Comparison of ENCODE assay signal across 14 mouse cellular contexts in genomic region chr8:34455376-34455775, GRCm38 (mm10).
DNase-seq lines count a peak whose midpoint lies in the region; ATAC-seq and TF ChIP-seq lines count a peak whose summit lies in the region.
"Had no signal": no experiment of that assay in that cellular context is flagged by ENCODE, and none has a peak within 500 bp of the region (broad histone marks: within the 10 kb centered on the region; RNA-seq: fewer than 3 reads in every experiment).

No protein-coding gene starts in this region.

- H3K4me2 ChIP-seq in heart, embryonic 12.5 days = no peak overlapping the region
- no peak overlapping the region for H3K4me2 ChIP-seq in liver, postnatal 0 days (ENCODE audit: low read depth, low read length)
- H3K4me2 ChIP-seq in liver, embryonic 12.5 days = no peak overlapping the region
- H3K4me2 ChIP-seq: forebrain, embryonic 13.5 days; midbrain, embryonic 12.5 days; neural tube, embryonic 15.5 days had no signal

- no peaks in the 10 kb centered on the region for H3K27me3 ChIP-seq in heart, embryonic 12.5 days (replicated peaks)
- H3K27me3 ChIP-seq in liver, postnatal 0 days (ENCODE audit: insufficient read depth, low read length) = no peaks in the 10 kb centered on the region
- H3K27me3 ChIP-seq in liver, embryonic 12.5 days (replicated peaks) = no peaks in the 10 kb centered on the region
- H3K27me3 ChIP-seq: forebrain, embryonic 13.5 days; midbrain, embryonic 12.5 days; neural tube, embryonic 15.5 days had no signal

- H3K9me3 ChIP-seq in heart, embryonic 12.5 days (replicated peaks) = 0 out of 2 replicates have a peak, but pooled peaks cover 9% of the 10 kb centered on the region
- peaks cover 5% of the 10 kb centered on the region for H3K9me3 ChIP-seq in liver, postnatal 0 days (ENCODE audit: low read length)
- H3K9me3 ChIP-seq in liver, embryonic 12.5 days (replicated peaks) = no peaks in the 10 kb centered on the region
- H3K9me3 ChIP-seq: forebrain, embryonic 13.5 days; midbrain, embryonic 12.5 days; neural tube, embryonic 15.5 days had no signal

- intact Hi-C loops in heart, postnatal 25 days (cut with DNase I) = no loop called here
- intact Hi-C loops in gastrocnemius, postnatal 36 days (cut with DNase I) = no loop called here

- H3K27ac ChIP-seq in heart, embryonic 12.5 days (ENCODE audit: poor library complexity, severe bottlenecking) = no peak overlapping the region
- peak overlapping the region; percentile 24; the same call in 1 of the 2 replicates for H3K27ac ChIP-seq in liver, postnatal 0 days (ENCODE audit: low read depth)
- no peak overlapping the region for H3K27ac ChIP-seq in liver, embryonic 12.5 days
- H3K27ac ChIP-seq: forebrain, embryonic 13.5 days; liver, embryonic 14.5 days; midbrain, embryonic 12.5 days; neural tube, embryonic 15.5 days had no signal

- no peak for TF ChIP-seq CTCF in liver, postnatal 0 days (IDR thresholded peaks at IDR 0.05; ENCODE audit: low read depth)

- no peak for TF ChIP-seq EP300 in liver, postnatal 0 days (IDR thresholded peaks at IDR 0.05; ENCODE audit: low read depth)

- WGBS in heart, embryonic 12.5 days = 79% methylated on average over 14 of the region's 14 CpGs
- WGBS in liver, postnatal 0 days (ENCODE audit: insufficient replicate concordance) = 58% methylated on average over 14 of the region's 14 CpGs
- WGBS in liver, embryonic 12.5 days (ENCODE audit: insufficient replicate concordance) = 55% methylated on average over 14 of the region's 14 CpGs
- whole genome bisulfite sequencing in large intestine, adult 2 months = 33% methylated on average over 14 of the region's 14 CpGs

- H3K36me3 ChIP-seq in heart, embryonic 12.5 days = no peaks in the 10 kb centered on the region
- H3K36me3 ChIP-seq in liver, postnatal 0 days (replicated peaks; ENCODE audit: insufficient read depth, low read length) = no peaks in the 10 kb centered on the region
- no peaks in the 10 kb centered on the region for H3K36me3 ChIP-seq in liver, embryonic 12.5 days
- H3K36me3 ChIP-seq: midbrain, embryonic 12.5 days; neural tube, embryonic 15.5 days had no signal

- no peak overlapping the region for H3K9ac ChIP-seq in heart, embryonic 12.5 days
- H3K9ac ChIP-seq in liver, postnatal 0 days (replicated peaks) = no peak overlapping the region
- no peak overlapping the region for H3K9ac ChIP-seq in liver, embryonic 12.5 days
- H3K9ac ChIP-seq: forebrain, embryonic 13.5 days; liver, embryonic 14.5 days; midbrain, embryonic 12.5 days; neural tube, embryonic 15.5 days had no signal

- H3K4me1 ChIP-seq in heart, embryonic 12.5 days (replicated peaks) = peaks cover 19% of the 10 kb centered on the region
- H3K4me1 ChIP-seq in liver, postnatal 0 days (ENCODE audit: insufficient read depth) = peaks cover 5% of the 10 kb centered on the region
- H3K4me1 ChIP-seq in liver, embryonic 12.5 days = no peaks in the 10 kb centered on the region

- ATAC-seq in heart, embryonic 12.5 days (ENCODE audit: insufficient number of reproducible peaks, low FRiP score) = no peak
- peak; percentile 82 for ATAC-seq in liver, postnatal 0 days
- no peak for ATAC-seq in liver, embryonic 12.5 days
- ATAC-seq: forebrain, embryonic 13.5 days had no signal

- peak; percentile 17 to 31 for DNase-seq in heart, adult 18-20 months
- DNase-seq in liver, postnatal 0 days = peak; percentile 69
- peak; percentile 7 for DNase-seq in heart, postnatal 25 days (ENCODE audit: low spot score)
- peak; percentile 16 for DNase-seq in large intestine, adult 2 months (ENCODE audit: low read depth, low spot score)
- DNase-seq in layer of hippocampus, adult 8-10 months (ENCODE audit: low spot score in 2 of 2) = no peak
- no peak for DNase-seq in gastrocnemius, postnatal 36 days
- DNase-seq: adrenal gland, adult 8-10 months; thymus, postnatal 25 days had no signal

- H3K4me3 ChIP-seq in heart, embryonic 12.5 days = no peak overlapping the region
- no peak overlapping the region for H3K4me3 ChIP-seq in liver, postnatal 0 days (ENCODE audit: low read depth, low read length)
- no peak overlapping the region for H3K4me3 ChIP-seq in liver, embryonic 12.5 days
- H3K4me3 ChIP-seq: forebrain, embryonic 13.5 days; midbrain, embryonic 12.5 days; neural tube, embryonic 15.5 days had no signal

Comparison
In these comparisons a context has a peak if more than half of its experiments do, and no peak if none do; other contexts are left out.
1. DNase-seq: peak in heart, adult 18-20 months (2 of 2), liver, postnatal 0 days (single experiment), heart, postnatal 25 days (single experiment) and large intestine, adult 2 months (single experiment); none in layer of hippocampus, adult 8-10 months (0 of 2) and gastrocnemius, postnatal 36 days (0 of 2).